Mouse (Mus musculus) hindbrain, embryonic 16.5 days (tissue): ENCODE data around the gene Tmem231. TPM values are rescaled to one million over a fixed set of nuclear protein-coding genes. Genes with fewer than 3 reads are reported as not detected.

ENCODE experiments used
- ATAC-seq: fragments of 200-750 bp; cut with Nextera tagmentation; 2 replicates; pipeline ENCODE4 v1.8.0; 2017; ENCODE audit warnings: moderate TSS enrichment, moderate library complexity
- H3K27ac ChIP-seq: fragments of 300-500 bp; sonication (generic); 2 replicates; pipeline ENCODE4 v1.5.1; 2014; ENCODE audit warnings: low read depth, mild to moderate bottlenecking, control low read depth, low read length, moderate library complexity
- H3K27me3 ChIP-seq: fragments of 300-500 bp; sonication (generic); replicated peaks from 2 replicates; pipeline ENCODE4 v1.6.1; 2014; ENCODE audit warnings: low read length; ENCODE audit not compliant: control insufficient read depth, insufficient read depth
- H3K36me3 ChIP-seq: fragments of 300-500 bp; sonication (generic); 2 replicates; pipeline ENCODE4 v1.6.1; 2014; ENCODE audit warnings: mild to moderate bottlenecking, low read length, moderate library complexity, mixed read lengths; ENCODE audit not compliant: control insufficient read depth, insufficient read depth
- H3K4me1 ChIP-seq: fragments of 300-500 bp; sonication (generic); 2 replicates; pipeline ENCODE4 v1.6.1; 2014; ENCODE audit warnings: low read depth, low read length; ENCODE audit not compliant: control insufficient read depth, insufficient read depth
- H3K4me2 ChIP-seq: fragments of 300-500 bp; sonication (generic); 2 replicates; pipeline ENCODE4 v1.6.1; 2014; ENCODE audit warnings: mild to moderate bottlenecking, low read length, control low read depth, moderate library complexity
- H3K4me3 ChIP-seq: fragments of 300-500 bp; sonication (generic); 2 replicates; pipeline ENCODE4 v1.5.1; 2014; ENCODE audit warnings: mild to moderate bottlenecking, low read length, control low read depth, moderate library complexity
- H3K9ac ChIP-seq: fragments of 300-500 bp; sonication (generic); 2 replicates; pipeline ENCODE4 v1.6.1; 2014; ENCODE audit warnings: low read depth, mild to moderate bottlenecking, control low read depth, low read length, moderate library complexity
- H3K9me3 ChIP-seq: fragments of 300-500 bp; sonication (generic); 2 replicates; pipeline ENCODE4 v1.6.1; 2014; ENCODE audit warnings: mild to moderate bottlenecking, low read length, moderate library complexity; ENCODE audit not compliant: control insufficient read depth
- WGBS: fragments of 180-500 bp; shearing (Covaris S2); extraction: QIAGEN DNeasy Blood & Tissue Kit; methylation state at CpG from one replicate; pipeline ENCODE4 v1.1.7; 2014; 5-methylcytosine and 5-hydroxymethylcytosine counted together
- polyA plus RNA-seq: library from polyadenylated mRNA; unstranded; fragments of >200 nt; fragmentation: Nextera tagmentation; extraction: Ambion mirVana; gene quantifications from 2 replicates; pipeline ENCODE4 v1.2.1, GENCODE M21; 2015

Gene Tmem231
- polyA plus RNA-seq: 19.5 and 21.3 TPM in 2 replicates

GRCm38 (mm10) chr8:111933348-111934076 is at the start of gene Tmem231:
Gene Tmem231, minus strand, starts transcription at chr8:111933881.
- Histone ChIP-seq H3K4me2 (peak within 1 kb of the TSS; percentile 97), H3K27ac (peak within 1 kb of the TSS; percentile 94), H3K4me3 (peak within 1 kb of the TSS; percentile 87), H3K36me3 (no peaks in the 10 kb centered on the region), H3K9ac (peak within 1 kb of the TSS; percentile 96), H3K9me3 (no peaks in the 10 kb centered on the region), H3K27me3 (no peaks in the 10 kb centered on the region), H3K4me1 (peaks cover 11% of the 10 kb centered on the region)
- WGBS: under 1% methylated on average over 53 of the region's 53 CpGs
- peak; percentile 100 for ATAC-seq

- Histone ChIP-seq H3K27me3 (no peaks in the 10 kb centered on the region), H3K9ac (no peak overlapping the region), H3K4me3 (no peak overlapping the region), H3K4me2 (no peak overlapping the region), H3K9me3 (no peaks in the 10 kb centered on the region), H3K27ac (no peak overlapping the region), H3K4me1 (no peaks in the 10 kb centered on the region), H3K36me3 (no peaks in the 10 kb centered on the region; the same call in none of the 2 replicates)
- no peak for ATAC-seq
- 80% methylated on average over 7 of the region's 7 CpGs for WGBS
Observed at GRCm38 (mm10) chr8:111982116-111982515, 48.4 kb upstream of the Tmem231 start.

GRCm38 (mm10) chr8:111978147-111978546 is 44.5 kb upstream of the Tmem231 start:
- H3K27ac ChIP-seq: no peak overlapping the region
- ATAC-seq: no peak
- no peaks in the 10 kb centered on the region for H3K27me3 ChIP-seq
- H3K4me1 ChIP-seq: no peaks in the 10 kb centered on the region
- no peak overlapping the region for H3K4me2 ChIP-seq
- H3K36me3 ChIP-seq: peaks cover 5% of the 10 kb centered on the region
- 72% methylated on average over 10 of the region's 10 CpGs for WGBS
- no peak overlapping the region for H3K4me3 ChIP-seq
- no peak overlapping the region for H3K9ac ChIP-seq
- H3K9me3 ChIP-seq: no peaks in the 10 kb centered on the region

GRCm38 (mm10) chr8:111976326-111976725 is 42.6 kb upstream of the Tmem231 start:
- no peak overlapping the region for H3K4me2 ChIP-seq
- H3K27ac ChIP-seq: no peak overlapping the region
- no peak overlapping the region for H3K9ac ChIP-seq
- H3K9me3 ChIP-seq: no peaks in the 10 kb centered on the region
- H3K4me3 ChIP-seq: no peak overlapping the region
- H3K27me3 ChIP-seq: no peaks in the 10 kb centered on the region
- H3K36me3 ChIP-seq: peaks cover 8% of the 10 kb centered on the region; the same call in 1 of the 2 replicates
- H3K4me1 ChIP-seq: no peaks in the 10 kb centered on the region
- no peak for ATAC-seq
- 92% methylated on average over 2 of the region's 2 CpGs for WGBS

GRCm38 (mm10) chr8:111975706-111976105 is 42.0 kb upstream of the Tmem231 start:
- Histone ChIP-seq H3K4me2 (no peak overlapping the region), H3K4me1 (no peaks in the 10 kb centered on the region), H3K36me3 (peaks cover 8% of the 10 kb centered on the region; the same call in 1 of the 2 replicates), H3K27ac (no peak overlapping the region), H3K4me3 (no peak overlapping the region), H3K27me3 (no peaks in the 10 kb centered on the region), H3K9ac (no peak overlapping the region), H3K9me3 (no peaks in the 10 kb centered on the region)
- WGBS: 91% methylated on average over 2 of the region's 2 CpGs
- ATAC-seq: no peak

- WGBS: 95% methylated on average over 12 of the region's 12 CpGs
Observed at GRCm38 (mm10) chr8:111974138-111974537, 40.5 kb upstream of the Tmem231 start.

GRCm38 (mm10) chr8:111968991-111969390 is 35.3 kb upstream of the Tmem231 start:
- H3K9ac ChIP-seq: no peak overlapping the region
- no peaks in the 10 kb centered on the region for H3K27me3 ChIP-seq
- H3K9me3 ChIP-seq: no peaks in the 10 kb centered on the region
- no peak for ATAC-seq
- no peaks in the 10 kb centered on the region for H3K4me1 ChIP-seq
- H3K27ac ChIP-seq: no peak overlapping the region
- H3K4me3 ChIP-seq: no peak overlapping the region
- peaks cover 8% of the 10 kb centered on the region; the same call in 1 of the 2 replicates for H3K36me3 ChIP-seq
- 40% methylated on average over 5 of the region's 5 CpGs for WGBS
- H3K4me2 ChIP-seq: no peak overlapping the region

More at GRCm38 (mm10) chr8:111974138-111974537, 40.5 kb upstream of the Tmem231 start:
- Histone ChIP-seq H3K9ac (no peak overlapping the region), H3K4me1 (no peaks in the 10 kb centered on the region), H3K4me3 (no peak overlapping the region), H3K9me3 (no peaks in the 10 kb centered on the region), H3K4me2 (no peak overlapping the region), H3K27ac (no peak overlapping the region), H3K36me3 (peaks cover 8% of the 10 kb centered on the region; the same call in 1 of the 2 replicates), H3K27me3 (no peaks in the 10 kb centered on the region)
- no peak for ATAC-seq

- Histone ChIP-seq H3K9me3 (no peaks in the 10 kb centered on the region), H3K4me2 (no peak overlapping the region), H3K4me1 (no peaks in the 10 kb centered on the region), H3K36me3 (peaks cover 7% of the 10 kb centered on the region; the same call in 1 of the 2 replicates), H3K27me3 (no peaks in the 10 kb centered on the region), H3K9ac (no peak overlapping the region), H3K4me3 (no peak overlapping the region), H3K27ac (no peak overlapping the region)
- WGBS: 84% methylated on average over 10 of the region's 10 CpGs
- no peak for ATAC-seq
Observed at GRCm38 (mm10) chr8:111968541-111968940, 34.9 kb upstream of the Tmem231 start.

GRCm38 (mm10) chr8:111967246-111967870 is 33.7 kb upstream of the Tmem231 start:
- no peak overlapping the region for H3K4me2 ChIP-seq
- no peak overlapping the region for H3K27ac ChIP-seq
- no peak overlapping the region for H3K4me3 ChIP-seq
- peaks cover 6% of the 10 kb centered on the region; the same call in 1 of the 2 replicates for H3K36me3 ChIP-seq
- H3K4me1 ChIP-seq: no peaks in the 10 kb centered on the region
- no peaks in the 10 kb centered on the region for H3K9me3 ChIP-seq
- no peaks in the 10 kb centered on the region for H3K27me3 ChIP-seq
- WGBS: 88% methylated on average over 5 of the region's 5 CpGs
- no peak for ATAC-seq
- H3K9ac ChIP-seq: no peak overlapping the region
